Mouse (Mus musculus) hindbrain, embryonic 14.5 days (tissue): ENCODE results near the gene Ripply3. TPM values are rescaled to one million over a fixed set of nuclear protein-coding genes. Genes with fewer than 3 reads are reported as not detected.
A peak's percentile ranks its signal among the peaks of the same experiment; 100 is the strongest.

Experiments
- ATAC-seq: fragments of 200-750 bp; cut with Nextera tagmentation; 2 replicates; pipeline ENCODE4 v1.8.0; 2017; ENCODE audit warnings: moderate number of reproducible peaks, mild to moderate bottlenecking, moderate TSS enrichment, moderate library complexity; ENCODE audit not compliant: low FRiP score
- DNase-seq: peaks from one replicate; pipeline ENCODE4 v3.0.0-alpha.2; 2015; ENCODE audit warnings: low spot score
- H3K27ac ChIP-seq: fragments of 300-500 bp; sonication (generic); 2 replicates; pipeline ENCODE4 v1.5.1; 2014; ENCODE audit warnings: mild to moderate bottlenecking, moderate library complexity
- H3K27me3 ChIP-seq: fragments of 300-500 bp; sonication (generic); 2 replicates; pipeline ENCODE4 v1.6.1; 2014; ENCODE audit warnings: mild to moderate bottlenecking, low read length, mixed read lengths; ENCODE audit not compliant: control insufficient read depth, insufficient read depth
- H3K36me3 ChIP-seq: fragments of 300-500 bp; sonication (generic); replicated peaks from 2 replicates; pipeline ENCODE4 v1.6.1; 2014; ENCODE audit not compliant: control insufficient read depth, insufficient read depth
- H3K4me1 ChIP-seq: fragments of 300-500 bp; sonication (generic); replicated peaks from 2 replicates; pipeline ENCODE4 v1.6.1; 2014; ENCODE audit warnings: antibody characterized with exemption, low read length, mixed read lengths; ENCODE audit not compliant: control insufficient read depth, insufficient read depth
- H3K4me2 ChIP-seq: fragments of 300-500 bp; sonication (generic); replicated peaks from 2 replicates; pipeline ENCODE4 v1.6.1; 2014; ENCODE audit warnings: mild to moderate bottlenecking, moderate library complexity
- H3K4me3 ChIP-seq: fragments of 300-500 bp; sonication (generic); replicated peaks from 2 replicates; pipeline ENCODE4 v1.5.1; 2014; ENCODE audit warnings: mild to moderate bottlenecking, low read length
- H3K9ac ChIP-seq: fragments of 300-500 bp; sonication (generic); 2 replicates; pipeline ENCODE4 v1.6.1; 2014
- H3K9me3 ChIP-seq: fragments of 300-500 bp; sonication (generic); 2 replicates; pipeline ENCODE4 v1.6.1; 2016; ENCODE audit warnings: low read length; ENCODE audit not compliant: control insufficient read depth
- WGBS: fragments of 180-500 bp; shearing (Covaris S2); extraction: QIAGEN DNeasy Blood & Tissue Kit; methylation state at CpG from one replicate; pipeline ENCODE4 v1.1.7; 2014; 5-methylcytosine and 5-hydroxymethylcytosine counted together
- polyA plus RNA-seq: library from polyadenylated mRNA; unstranded; fragments of >200 nt; fragmentation: Nextera tagmentation; extraction: Ambion mirVana; gene quantifications from 2 replicates; pipeline ENCODE4 v1.2.1, GENCODE M21; 2014

Gene Ripply3
- polyA plus RNA-seq, 1 experiment from 2014 or later = 1.3 TPM

- no peaks in the 10 kb centered on the region for H3K36me3 ChIP-seq
- H3K9me3 ChIP-seq = no peaks in the 10 kb centered on the region
- DNase-seq (no peak), ATAC-seq (no peak)
- H3K27ac ChIP-seq = no peak overlapping the region
- H3K4me3 ChIP-seq = no peak overlapping the region
- H3K4me1 ChIP-seq = peaks cover 13% of the 10 kb centered on the region
- no peaks in the 10 kb centered on the region for H3K27me3 ChIP-seq
- no peak overlapping the region for H3K9ac ChIP-seq
- no peak overlapping the region for H3K4me2 ChIP-seq
- WGBS = 95% methylated on average over 4 of the region's 4 CpGs
Measured at GRCm38 (mm10) chr16:94301194-94301593, 27.0 kb upstream of the Ripply3 start.

- ATAC-seq = no peak
- peaks cover 13% of the 10 kb centered on the region for H3K4me1 ChIP-seq
- no peaks in the 10 kb centered on the region for H3K36me3 ChIP-seq
- no peaks in the 10 kb centered on the region for H3K9me3 ChIP-seq
- 90% methylated on average over 5 of the region's 5 CpGs for WGBS
- no peak for DNase-seq
- no peak overlapping the region for H3K27ac ChIP-seq
- H3K4me2 ChIP-seq = no peak overlapping the region
- no peaks in the 10 kb centered on the region for H3K27me3 ChIP-seq
- no peak overlapping the region for H3K9ac ChIP-seq
- no peak overlapping the region for H3K4me3 ChIP-seq
Measured at GRCm38 (mm10) chr16:94301696-94302095, 26.5 kb upstream of the Ripply3 start.

- H3K36me3 ChIP-seq = no peaks in the 10 kb centered on the region
- peak overlapping the region; percentile 36; the same call in 1 of the 2 replicates for H3K27ac ChIP-seq
- H3K9ac ChIP-seq = peak overlapping the region; percentile 58
- peaks cover 17% of the 10 kb centered on the region for H3K4me1 ChIP-seq
- DNase-seq (peak; percentile 63), ATAC-seq (peak; percentile 72)
- no peaks in the 10 kb centered on the region for H3K27me3 ChIP-seq
- WGBS = 7% methylated on average over 30 of the region's 30 CpGs
- peak overlapping the region; percentile 59 for H3K4me2 ChIP-seq
- no peaks in the 10 kb centered on the region for H3K9me3 ChIP-seq
- peak overlapping the region; percentile 25 for H3K4me3 ChIP-seq
Measured at GRCm38 (mm10) chr16:94302274-94303202, 25.7 kb upstream of the Ripply3 start.

- 34% methylated on average over 6 of the region's 6 CpGs for WGBS
- Histone ChIP-seq H3K4me3 (peak overlapping the region; percentile 25), H3K9me3 (no peaks in the 10 kb centered on the region), H3K9ac (peak overlapping the region; percentile 58), H3K4me1 (peaks cover 22% of the 10 kb centered on the region), H3K27ac (peak overlapping the region; percentile 36; the same call in 1 of the 2 replicates), H3K36me3 (no peaks in the 10 kb centered on the region), H3K27me3 (no peaks in the 10 kb centered on the region), H3K4me2 (peak overlapping the region; percentile 59)
- ATAC-seq (no peak), DNase-seq (no peak)
Measured at GRCm38 (mm10) chr16:94303203-94303535, 25.1 kb upstream of the Ripply3 start.

GRCm38 (mm10) chr16:94307526-94307925, 20.7 kb upstream of the Ripply3 start:
- no peak overlapping the region for H3K9ac ChIP-seq
- no peaks in the 10 kb centered on the region for H3K9me3 ChIP-seq
- no peak overlapping the region for H3K4me3 ChIP-seq
- ATAC-seq (no peak), DNase-seq (no peak)
- no peaks in the 10 kb centered on the region for H3K36me3 ChIP-seq
- no peaks in the 10 kb centered on the region for H3K27me3 ChIP-seq
- 52% methylated on average over 6 of the region's 6 CpGs for WGBS
- peak overlapping the region; percentile 24; the same call in 1 of the 2 replicates for H3K27ac ChIP-seq
- H3K4me2 ChIP-seq = no peak overlapping the region
- H3K4me1 ChIP-seq = peaks cover 26% of the 10 kb centered on the region

- Histone ChIP-seq H3K4me3 (no peak overlapping the region), H3K27ac (peak overlapping the region; percentile 24; the same call in 1 of the 2 replicates)
- DNase-seq = peak; percentile 26
Measured at GRCm38 (mm10) chr16:94307942-94308341, 20.3 kb upstream of the Ripply3 start.

GRCm38 (mm10) chr16:94309025-94309424, 19.2 kb upstream of the Ripply3 start:
- Histone ChIP-seq H3K36me3 (no peaks in the 10 kb centered on the region), H3K9ac (no peak overlapping the region), H3K9me3 (no peaks in the 10 kb centered on the region), H3K4me2 (no peak overlapping the region), H3K27me3 (no peaks in the 10 kb centered on the region), H3K4me3 (no peak overlapping the region), H3K27ac (no peak overlapping the region), H3K4me1 (peaks cover 22% of the 10 kb centered on the region)
- 90% methylated on average over 4 of the region's 4 CpGs for WGBS
- no peak for DNase-seq
- ATAC-seq = no peak

More at GRCm38 (mm10) chr16:94307942-94308341, 20.3 kb upstream of the Ripply3 start:
- H3K9ac ChIP-seq = no peak overlapping the region
- peaks cover 21% of the 10 kb centered on the region for H3K4me1 ChIP-seq
- no peaks in the 10 kb centered on the region for H3K36me3 ChIP-seq
- no peaks in the 10 kb centered on the region for H3K27me3 ChIP-seq
- no peaks in the 10 kb centered on the region for H3K9me3 ChIP-seq
- 39% methylated on average over 6 of the region's 6 CpGs for WGBS
- no peak for ATAC-seq
- no peak overlapping the region for H3K4me2 ChIP-seq

- Histone ChIP-seq H3K27ac (peak overlapping the region; percentile 98), H3K9ac (peak overlapping the region; percentile 74), H3K27me3 (no peaks in the 10 kb centered on the region), H3K9me3 (no peaks in the 10 kb centered on the region), H3K4me1 (peaks cover 22% of the 10 kb centered on the region), H3K36me3 (no peaks in the 10 kb centered on the region), H3K4me2 (peak overlapping the region; percentile 51), H3K4me3 (peak overlapping the region; percentile 50)
- DNase-seq = no peak
- 38% methylated on average over 1 of the region's 1 CpGs for WGBS
- no peak for ATAC-seq
Measured at GRCm38 (mm10) chr16:94311416-94311815, 16.8 kb upstream of the Ripply3 start.

- H3K4me1 ChIP-seq = peaks cover 22% of the 10 kb centered on the region
- H3K4me3 ChIP-seq = peak overlapping the region; percentile 50
- peak overlapping the region; percentile 74 for H3K9ac ChIP-seq
- peak overlapping the region; percentile 98 for H3K27ac ChIP-seq
- peak overlapping the region; percentile 51 for H3K4me2 ChIP-seq
- DNase-seq = peak; percentile 31
- no peak for ATAC-seq
- no peaks in the 10 kb centered on the region for H3K27me3 ChIP-seq
- H3K9me3 ChIP-seq = no peaks in the 10 kb centered on the region
- 63% methylated on average over 4 of the region's 4 CpGs for WGBS
- H3K36me3 ChIP-seq = no peaks in the 10 kb centered on the region
Measured at GRCm38 (mm10) chr16:94311931-94312330, 16.3 kb upstream of the Ripply3 start.
